Mouse (Mus musculus): ENCODE data around the gene Myrfl. TPM values are rescaled to one million over a fixed set of nuclear protein-coding genes. Genes with fewer than 3 reads are reported as not detected.
A peak's percentile ranks its signal among the peaks of the same experiment; 100 is the strongest.

Gene Myrfl
- polyA plus RNA-seq, 1 experiment from 2014 or later: 0.10 TPM

- H3K4me2 ChIP-seq: no peak overlapping the region
These were observed 150.3 kb downstream of the Myrfl start for GRCm38 (mm10) chr10:116746281-116747011.

DNA sequence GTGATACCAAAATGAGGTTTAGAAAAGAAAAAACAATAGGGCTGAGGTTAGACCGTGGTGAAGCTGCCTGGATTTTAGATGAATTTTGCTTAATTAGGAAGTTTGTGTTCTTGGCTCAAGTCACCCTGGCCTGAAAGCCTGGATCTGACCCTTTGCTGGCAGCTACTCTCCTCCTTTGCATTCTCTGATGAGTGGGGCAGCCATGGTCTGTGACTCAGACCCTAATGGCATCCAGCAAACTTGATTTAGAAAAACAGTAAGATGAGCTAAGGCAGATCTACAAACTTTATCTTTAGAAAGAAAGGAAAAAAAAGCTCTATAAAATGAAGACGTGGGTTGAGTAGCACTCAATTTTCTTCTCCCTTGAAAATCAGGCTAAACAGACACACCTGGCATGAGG lies 154.0 kb downstream of the Myrfl start:
- H3K9me3 ChIP-seq: no peaks in the 10 kb centered on the region
- ATAC-seq (ENCODE audit: low FRiP score, low read depth): no peak

More at GRCm38 (mm10) chr10:116746281-116747011, 150.3 kb downstream of the Myrfl start:
- Histone ChIP-seq H3K36me3 (no peaks in the 10 kb centered on the region), H3K27me3 (no peaks in the 10 kb centered on the region), H3K9me3 (no peaks in the 10 kb centered on the region), H3K27ac (replicated peaks) (no peak overlapping the region), H3K9ac (no peak overlapping the region), H3K4me1 (replicated peaks) (no peaks in the 10 kb centered on the region), H3K4me3 (no peak overlapping the region)
- 69% methylated on average over 10 of the region's 10 CpGs for WGBS
- ATAC-seq (ENCODE audit: low FRiP score, low read depth): no peak

DNA sequence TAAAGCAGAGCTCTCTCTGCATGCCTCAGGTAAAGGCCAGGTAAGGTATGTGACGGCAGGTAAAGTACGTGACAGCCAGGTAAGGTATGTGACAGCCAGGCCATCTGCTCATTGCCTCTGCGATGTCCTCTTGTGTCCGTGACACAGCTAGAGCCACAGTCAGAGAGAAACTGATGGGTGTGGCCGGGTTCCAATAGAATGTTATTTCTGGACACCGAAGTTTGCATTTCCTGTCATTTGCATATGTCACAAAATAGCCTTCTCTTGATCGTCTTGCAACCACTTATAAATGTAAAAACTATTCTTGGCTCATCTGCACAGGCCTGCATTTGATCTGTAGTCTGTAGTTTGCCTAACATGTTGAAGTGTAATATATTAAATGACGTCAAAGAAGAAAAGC lies 154.5 kb downstream of the Myrfl start:
- Histone ChIP-seq H3K9ac (no peak overlapping the region), H3K36me3 (no peaks in the 10 kb centered on the region), H3K4me1 (replicated peaks) (no peaks in the 10 kb centered on the region), H3K9me3 (no peaks in the 10 kb centered on the region), H3K27ac (replicated peaks) (no peak overlapping the region), H3K4me3 (no peak overlapping the region), H3K27me3 (no peaks in the 10 kb centered on the region), H3K4me2 (no peak overlapping the region)
- WGBS: 93% methylated on average over 8 of the region's 8 CpGs
- ATAC-seq (ENCODE audit: low FRiP score, low read depth): no peak

More for the DNA sequence above, 154.0 kb downstream of the Myrfl start:
- H3K4me3 ChIP-seq: no peak overlapping the region
- no peak overlapping the region for H3K9ac ChIP-seq
- no peaks in the 10 kb centered on the region for H3K36me3 ChIP-seq
- H3K27me3 ChIP-seq: no peaks in the 10 kb centered on the region
- 87% methylated on average over 2 of the region's 2 CpGs for WGBS
- H3K4me1 ChIP-seq (replicated peaks): no peaks in the 10 kb centered on the region
- H3K4me2 ChIP-seq: no peak overlapping the region
- no peak overlapping the region for H3K27ac ChIP-seq (replicated peaks)

GRCm38 (mm10) chr10:116741343-116741742 lies 155.4 kb downstream of the Myrfl start:
- Histone ChIP-seq H3K36me3 (no peaks in the 10 kb centered on the region), H3K4me3 (no peak overlapping the region), H3K27me3 (no peaks in the 10 kb centered on the region), H3K9me3 (no peaks in the 10 kb centered on the region), H3K9ac (no peak overlapping the region), H3K4me2 (no peak overlapping the region), H3K4me1 (replicated peaks) (no peaks in the 10 kb centered on the region), H3K27ac (replicated peaks) (no peak overlapping the region)
- ATAC-seq (ENCODE audit: low FRiP score, low read depth): no peak
- 70% methylated on average over 6 of the region's 6 CpGs for WGBS

GRCm38 (mm10) chr10:116740073-116740472 lies 156.6 kb downstream of the Myrfl start:
- Histone ChIP-seq H3K36me3 (no peaks in the 10 kb centered on the region), H3K9me3 (no peaks in the 10 kb centered on the region), H3K27me3 (no peaks in the 10 kb centered on the region), H3K9ac (no peak overlapping the region), H3K4me1 (replicated peaks) (no peaks in the 10 kb centered on the region), H3K4me2 (no peak overlapping the region), H3K27ac (replicated peaks) (no peak overlapping the region), H3K4me3 (no peak overlapping the region)
- ATAC-seq (ENCODE audit: low FRiP score, low read depth): no peak
- WGBS: 75% methylated on average over 7 of the region's 7 CpGs

DNA sequence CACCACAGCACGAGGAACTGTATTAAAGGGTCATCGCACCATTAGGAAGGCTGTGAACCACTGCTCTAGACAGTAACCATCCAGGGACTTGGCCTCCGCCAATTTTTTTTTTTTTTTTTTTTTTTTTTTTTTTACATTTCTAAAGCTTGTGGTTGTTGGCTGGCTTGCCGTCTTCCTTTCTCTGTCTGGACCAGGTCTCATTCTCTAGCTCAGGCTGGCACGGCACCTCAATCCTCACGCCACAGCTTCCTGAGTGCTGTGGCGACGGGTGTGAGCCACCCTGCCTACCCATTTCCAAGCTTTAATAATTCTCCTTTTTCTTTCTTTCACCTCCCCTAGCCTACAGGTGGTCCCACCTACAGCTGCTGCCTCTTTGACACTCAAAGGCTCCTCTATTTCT lies 158.2 kb downstream of the Myrfl start:
- Histone ChIP-seq H3K9ac (no peak overlapping the region), H3K27ac (replicated peaks) (no peak overlapping the region), H3K4me1 (replicated peaks) (no peaks in the 10 kb centered on the region), H3K4me3 (no peak overlapping the region), H3K36me3 (no peaks in the 10 kb centered on the region), H3K4me2 (no peak overlapping the region), H3K27me3 (no peaks in the 10 kb centered on the region), H3K9me3 (no peaks in the 10 kb centered on the region)
- WGBS: 89% methylated on average over 8 of the region's 8 CpGs
- no peak for ATAC-seq (ENCODE audit: low FRiP score, low read depth)

DNA sequence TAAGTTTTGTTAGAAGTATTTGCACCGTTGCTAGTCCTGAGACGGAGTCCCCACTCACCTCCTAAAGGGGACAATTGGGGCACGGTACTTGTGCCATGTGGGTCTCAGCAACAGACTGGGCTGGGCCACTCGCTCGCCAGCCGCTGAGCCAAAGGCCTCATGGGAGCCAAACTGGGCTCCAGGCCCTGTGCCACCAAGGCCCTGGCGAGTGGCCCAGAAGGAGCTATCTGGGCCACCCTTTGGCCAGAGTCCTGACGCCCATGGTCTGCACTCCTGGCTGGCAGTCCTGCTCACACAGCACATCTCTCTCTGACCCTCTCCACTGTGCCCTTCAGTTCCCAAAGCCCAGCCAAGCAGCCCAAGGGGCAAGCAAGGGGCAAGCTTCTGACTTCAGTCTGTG lies 161.1 kb downstream of the Myrfl start:
- no peaks in the 10 kb centered on the region for H3K9me3 ChIP-seq
- H3K4me3 ChIP-seq: no peak overlapping the region
- no peaks in the 10 kb centered on the region for H3K36me3 ChIP-seq
- H3K4me2 ChIP-seq: no peak overlapping the region
- no peaks in the 10 kb centered on the region for H3K27me3 ChIP-seq
- H3K27ac ChIP-seq (replicated peaks): no peak overlapping the region
- H3K9ac ChIP-seq: no peak overlapping the region
- no peaks in the 10 kb centered on the region for H3K4me1 ChIP-seq (replicated peaks)
- no peak for ATAC-seq (ENCODE audit: low FRiP score, low read depth)
- 76% methylated on average over 8 of the region's 8 CpGs for WGBS

DNA sequence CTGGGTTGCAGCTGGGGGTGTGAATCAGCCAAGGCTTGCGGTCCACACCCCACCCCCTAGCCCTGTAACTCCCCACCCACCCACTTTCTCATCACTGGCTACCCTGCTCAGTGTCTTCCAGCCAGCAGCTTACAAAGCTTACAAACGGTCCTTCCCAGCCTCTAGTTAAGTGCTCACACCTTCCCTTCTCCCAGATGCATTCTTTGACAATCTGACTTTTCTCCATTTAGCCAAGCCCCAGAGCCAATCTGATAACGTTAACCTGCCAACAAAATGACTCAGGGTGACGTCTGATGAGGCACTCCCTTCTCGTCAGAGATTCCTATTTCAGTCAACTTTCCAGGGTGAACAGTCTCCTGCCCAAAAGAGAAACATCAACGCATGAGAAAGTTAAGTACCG lies 163.1 kb downstream of the Myrfl start:
- Histone ChIP-seq H3K27ac (replicated peaks) (no peak overlapping the region), H3K9me3 (no peaks in the 10 kb centered on the region), H3K27me3 (no peaks in the 10 kb centered on the region), H3K9ac (no peak overlapping the region), H3K4me2 (no peak overlapping the region), H3K36me3 (no peaks in the 10 kb centered on the region), H3K4me1 (replicated peaks) (no peaks in the 10 kb centered on the region), H3K4me3 (no peak overlapping the region)
- ATAC-seq (ENCODE audit: low FRiP score, low read depth): no peak
- WGBS: 87% methylated on average over 7 of the region's 7 CpGs

DNA sequence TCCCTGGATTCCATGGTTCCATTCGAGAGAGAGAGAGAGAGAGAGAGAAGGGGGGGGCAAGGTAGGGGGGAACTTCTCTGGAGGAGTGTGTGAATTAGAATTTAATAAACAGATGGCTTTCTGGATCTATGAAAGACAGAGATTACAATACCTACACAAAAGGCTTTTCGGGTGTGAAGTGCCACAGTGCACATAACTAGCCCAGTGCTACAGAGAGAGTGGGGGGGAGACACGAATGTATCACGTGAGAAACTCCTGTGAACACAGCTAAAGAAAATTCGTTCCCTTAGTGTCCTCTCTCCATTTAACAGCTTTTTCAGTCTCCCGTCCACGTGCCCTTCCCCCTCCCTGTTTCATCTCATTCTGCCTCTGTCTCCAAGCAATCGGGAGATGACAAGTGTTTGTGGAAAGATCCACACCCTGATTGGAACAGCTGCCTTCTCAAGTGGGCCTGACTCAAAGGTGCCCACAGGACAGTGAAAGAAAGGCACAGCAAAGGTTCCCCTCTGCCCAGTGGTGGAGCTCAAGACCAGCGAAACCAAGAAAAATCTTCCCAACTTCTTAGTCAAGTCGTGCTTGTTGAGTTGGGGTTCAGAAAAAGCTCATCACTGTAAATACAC lies 166.6 kb downstream of the Myrfl start:
- WGBS: 70% methylated on average over 10 of the region's 10 CpGs
- no peak for ATAC-seq (ENCODE audit: low FRiP score, low read depth)
- Histone ChIP-seq H3K4me2 (no peak overlapping the region), H3K9me3 (no peaks in the 10 kb centered on the region), H3K27me3 (no peaks in the 10 kb centered on the region), H3K9ac (no peak overlapping the region), H3K27ac (replicated peaks) (no peak overlapping the region), H3K4me3 (no peak overlapping the region), H3K36me3 (no peaks in the 10 kb centered on the region), H3K4me1 (replicated peaks) (no peaks in the 10 kb centered on the region)

DNA sequence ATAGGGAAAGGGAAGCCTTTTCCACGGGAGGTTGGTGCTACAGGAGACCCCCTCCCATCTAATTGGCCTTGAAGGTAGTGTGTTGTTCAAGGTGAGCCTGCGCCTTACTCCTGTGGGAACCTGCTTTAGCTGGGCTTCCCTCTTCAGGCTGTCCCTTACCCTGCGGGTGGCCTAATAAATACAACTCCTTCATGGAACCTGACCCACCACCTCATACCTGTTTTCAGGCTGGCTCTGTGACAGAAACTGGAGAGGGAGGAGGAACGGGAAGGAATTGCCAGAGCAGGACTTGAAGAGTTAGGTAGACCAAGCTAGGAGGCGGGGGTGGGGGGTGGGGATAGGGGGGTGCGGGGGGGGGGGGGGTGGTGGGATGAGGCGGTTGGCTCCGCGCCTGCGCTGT lies 167.9 kb downstream of the Myrfl start:
- no peak overlapping the region for H3K4me3 ChIP-seq
- no peak overlapping the region for H3K27ac ChIP-seq (replicated peaks)
- no peaks in the 10 kb centered on the region for H3K36me3 ChIP-seq
- H3K4me1 ChIP-seq (replicated peaks): no peaks in the 10 kb centered on the region
- H3K9me3 ChIP-seq: no peaks in the 10 kb centered on the region
- no peak for ATAC-seq (ENCODE audit: low FRiP score, low read depth)
- 82% methylated on average over 8 of the region's 10 CpGs for WGBS
- no peak overlapping the region for H3K9ac ChIP-seq
- no peak overlapping the region for H3K4me2 ChIP-seq
- no peaks in the 10 kb centered on the region for H3K27me3 ChIP-seq

DNA sequence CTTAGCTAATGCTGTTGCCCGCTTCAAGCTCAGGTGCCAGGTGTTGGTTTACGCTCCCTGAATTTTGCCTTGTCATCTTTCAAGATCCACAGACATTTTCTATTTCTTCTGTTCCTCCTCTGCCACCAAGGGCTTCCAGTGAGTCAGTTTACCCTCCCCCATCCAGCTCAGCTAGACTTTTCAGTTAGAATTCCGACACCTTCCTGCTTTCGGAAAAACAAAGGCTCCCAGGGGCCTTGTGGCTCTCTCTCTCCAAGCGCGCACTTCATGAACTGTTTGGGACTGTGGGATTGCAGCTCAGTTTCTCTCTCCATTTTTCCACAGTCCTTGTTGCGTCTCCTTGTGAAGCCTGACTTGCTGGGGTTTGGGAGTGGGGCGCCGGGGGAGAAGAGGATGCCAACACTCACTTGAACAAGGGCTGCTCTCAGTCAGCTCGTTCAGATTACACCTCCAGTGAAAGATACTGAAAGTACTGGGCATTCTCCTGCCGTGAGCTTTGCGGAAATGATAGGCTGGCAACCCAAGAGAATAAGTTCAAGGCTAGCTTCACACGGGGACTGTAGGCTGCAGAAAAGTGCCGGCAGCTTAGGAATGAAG lies 168.9 kb downstream of the Myrfl start:
- no peaks in the 10 kb centered on the region for H3K36me3 ChIP-seq
- ATAC-seq (ENCODE audit: low FRiP score, low read depth): no peak
- no peak overlapping the region for H3K27ac ChIP-seq (replicated peaks)
- H3K27me3 ChIP-seq: no peaks in the 10 kb centered on the region
- no peak overlapping the region for H3K9ac ChIP-seq
- WGBS: 26% methylated on average over 14 of the region's 14 CpGs
- H3K4me2 ChIP-seq: peak overlapping the region; percentile 31
- no peaks in the 10 kb centered on the region for H3K4me1 ChIP-seq (replicated peaks)
- H3K4me3 ChIP-seq: no peak overlapping the region
- H3K9me3 ChIP-seq: no peaks in the 10 kb centered on the region
